Mouse (Mus musculus) liver, embryonic 15.5 days (tissue): ENCODE results near the gene Gm10142. TPM values are rescaled to one million over a fixed set of nuclear protein-coding genes. Genes with fewer than 3 reads are reported as not detected.
"Not testable (repeated sequence)": the region's sequence is repeated elsewhere in the genome, so short reads cannot be mapped to it uniquely, and the experiment has no call there.

Source experiments
- ATAC-seq: fragments of 200-750 bp; cut with Nextera tagmentation; 2 replicates; pipeline ENCODE4 v1.8.0; 2017; ENCODE audit warnings: moderate number of reproducible peaks, mild to moderate bottlenecking, moderate library complexity; ENCODE audit not compliant: insufficient read depth
- H3K27ac ChIP-seq: fragments of 300-500 bp; sonication (generic); replicated peaks from 2 replicates; pipeline ENCODE4 v1.5.1; 2015; ENCODE audit warnings: mild to moderate bottlenecking, inconsistent platforms
- H3K27me3 ChIP-seq: fragments of 300-500 bp; sonication (generic); 2 replicates; pipeline ENCODE4 v1.6.1; 2015; ENCODE audit warnings: mild to moderate bottlenecking, inconsistent platforms
- H3K36me3 ChIP-seq: fragments of 300-500 bp; sonication (generic); replicated peaks from 2 replicates; pipeline ENCODE4 v1.6.1; 2015; ENCODE audit warnings: moderate library complexity, mild to moderate bottlenecking, inconsistent platforms
- H3K4me1 ChIP-seq: fragments of 300-500 bp; sonication (generic); replicated peaks from 2 replicates; pipeline ENCODE4 v1.6.1; 2015; ENCODE audit warnings: inconsistent platforms
- H3K4me2 ChIP-seq: fragments of 300-500 bp; sonication (generic); 2 replicates; pipeline ENCODE4 v1.6.1; 2015; ENCODE audit warnings: moderate library complexity, mild to moderate bottlenecking, inconsistent platforms
- H3K4me3 ChIP-seq: fragments of 300-500 bp; sonication (generic); replicated peaks from 2 replicates; pipeline ENCODE4 v1.5.1; 2015; ENCODE audit warnings: mild to moderate bottlenecking, inconsistent platforms
- H3K9ac ChIP-seq: fragments of 300-500 bp; sonication (generic); 2 replicates; pipeline ENCODE4 v1.6.1; 2015; ENCODE audit warnings: moderate library complexity, mild to moderate bottlenecking, inconsistent platforms
- H3K9me3 ChIP-seq: fragments of 300-500 bp; sonication (generic); replicated peaks from 2 replicates; pipeline ENCODE4 v1.6.1; 2016; ENCODE audit warnings: inconsistent platforms
- WGBS: fragments of 180-500 bp; shearing (Covaris S2); methylation state at CpG from one replicate; pipeline ENCODE4 v1.1.7; 2015; ENCODE audit warnings: mixed read lengths; ENCODE audit not compliant: insufficient replicate concordance; 5-methylcytosine and 5-hydroxymethylcytosine counted together
- polyA plus RNA-seq: library from polyadenylated mRNA; unstranded; fragments of >200 nt; fragmentation: Nextera tagmentation; extraction: Ambion mirVana; gene quantifications from 2 replicates; pipeline ENCODE4 v1.2.1, GENCODE M21; 2015

The Gm10142 gene
- polyA plus RNA-seq, 1 experiment from 2014 or later = not detected

DNA sequence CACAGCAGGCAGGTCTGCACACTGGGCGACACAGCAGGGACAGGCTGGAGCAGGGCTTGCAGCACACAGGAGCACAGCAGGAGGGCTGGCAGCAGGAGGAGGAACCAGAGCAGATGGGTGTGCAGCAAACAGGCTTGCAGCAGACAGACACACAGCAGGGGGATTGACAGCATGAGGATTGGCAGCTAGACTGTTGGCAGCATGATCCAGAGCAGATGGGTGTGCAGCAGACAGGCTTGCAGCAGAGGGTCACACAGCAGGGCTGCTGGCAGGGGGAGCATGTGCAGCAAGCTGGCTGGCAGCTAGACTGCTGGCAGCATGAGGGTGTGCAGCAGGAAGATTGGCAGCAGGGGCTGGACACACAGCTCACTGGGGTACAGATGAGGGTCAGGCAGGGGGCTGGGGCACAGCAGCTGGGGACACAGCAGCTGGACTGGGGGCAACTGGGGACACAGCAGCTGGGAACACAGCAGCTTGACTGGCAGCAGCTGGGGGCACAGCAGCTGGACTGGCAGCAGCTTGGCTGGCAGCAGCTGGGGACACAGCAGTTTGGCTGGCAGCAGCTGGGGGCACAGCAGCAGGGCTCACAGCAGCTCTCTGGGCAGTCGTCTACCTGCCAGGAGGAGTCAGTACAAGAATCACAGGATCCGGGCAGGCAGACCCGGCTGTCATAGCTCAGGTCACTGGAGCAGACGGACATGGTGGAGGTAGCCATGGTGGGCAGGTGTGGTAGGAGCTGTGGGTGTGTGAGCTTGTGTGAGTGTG, 26.5 kb downstream of the Gm10142 start, which contains the start of gene Gm18596:
Gene Gm18596, minus strand, starts transcription at position 715 of the 765 bp plus-strand sequence.
- H3K4me1 ChIP-seq, H3K27me3 ChIP-seq, H3K9me3 ChIP-seq, ATAC-seq, H3K27ac ChIP-seq, H3K4me3 ChIP-seq, H3K9ac ChIP-seq, H3K36me3 ChIP-seq, H3K4me2 ChIP-seq: not testable (repeated sequence)
- WGBS = 48% methylated on average over 5 of the region's 5 CpGs

DNA sequence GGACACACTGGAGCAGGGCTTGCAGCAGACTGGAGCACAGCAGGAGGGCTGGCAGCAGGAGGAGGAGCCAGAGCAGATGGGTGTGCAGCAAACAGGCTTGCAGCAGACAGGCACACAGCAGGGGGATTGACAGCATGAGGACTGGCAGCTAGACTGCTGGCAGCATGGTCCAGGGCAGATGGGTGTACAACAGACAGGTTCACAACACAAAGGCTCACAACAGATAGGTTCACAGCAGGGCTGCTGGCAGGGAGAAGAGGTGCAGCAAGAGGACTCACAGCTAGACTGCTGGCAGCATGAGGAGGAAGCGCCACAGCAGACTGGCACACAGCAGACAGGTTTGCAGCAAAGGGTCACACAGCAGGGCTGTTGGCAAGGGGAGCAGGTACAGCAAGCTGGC, 35.1 kb downstream of the Gm10142 start:
- 67% methylated on average over 1 of the region's 1 CpGs for WGBS
- H3K27me3 ChIP-seq, H3K4me3 ChIP-seq, H3K4me1 ChIP-seq, H3K4me2 ChIP-seq, H3K27ac ChIP-seq, H3K9me3 ChIP-seq, ATAC-seq, H3K9ac ChIP-seq, H3K36me3 ChIP-seq: not testable (repeated sequence)

DNA sequence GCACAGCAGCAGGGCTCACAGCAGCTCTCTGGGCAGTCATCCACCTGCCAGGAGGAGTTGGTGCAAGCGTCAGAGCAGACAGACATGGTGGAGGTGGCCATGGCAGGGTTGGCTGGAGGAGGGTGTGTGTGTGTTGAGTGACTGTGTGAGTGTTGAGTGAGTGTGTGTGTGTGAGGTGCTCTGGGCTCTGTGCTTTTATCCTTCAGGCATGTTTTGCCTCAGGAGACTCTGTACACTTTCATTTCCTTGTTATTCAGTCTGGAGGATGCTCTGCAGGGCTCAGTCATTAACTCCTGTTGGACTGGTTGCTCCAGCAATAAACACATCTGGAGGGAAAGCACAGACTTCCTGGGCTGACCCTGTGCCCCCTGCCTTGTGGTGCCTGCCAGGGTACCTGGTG, 35.6 kb downstream of the Gm10142 start, which contains the start of gene Gm9736:
Gene Gm9736, minus strand, starts transcription at position 101 of the 400 bp plus-strand sequence.
- not testable (repeated sequence) for H3K4me2 ChIP-seq, H3K9ac ChIP-seq, H3K27ac ChIP-seq, H3K36me3 ChIP-seq, H3K4me3 ChIP-seq, H3K9me3 ChIP-seq, H3K4me1 ChIP-seq, H3K27me3 ChIP-seq, ATAC-seq
- 55% methylated on average over 1 of the region's 1 CpGs for WGBS

DNA sequence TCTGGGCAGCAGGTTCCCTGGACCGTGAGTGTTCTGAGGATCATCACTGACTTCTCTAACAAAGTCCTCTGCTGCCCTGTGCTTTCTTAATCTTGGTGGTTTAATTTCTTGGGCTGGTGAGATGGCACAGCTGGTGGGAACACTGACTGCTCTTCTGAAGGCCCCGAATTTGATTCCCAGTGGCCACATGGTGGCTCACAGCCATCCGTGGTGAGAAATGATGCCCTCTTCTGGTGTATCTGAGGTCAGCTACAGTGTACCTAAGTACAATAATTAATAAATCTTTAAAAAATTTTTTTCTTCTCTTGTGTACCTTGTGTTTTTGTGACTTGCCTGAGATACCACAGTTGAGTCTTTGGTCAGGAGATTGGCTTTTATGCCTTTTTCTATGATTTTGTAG, 36.7 kb downstream of the Gm10142 start:
- not testable (repeated sequence) for H3K4me2 ChIP-seq, H3K9me3 ChIP-seq, H3K27me3 ChIP-seq, H3K4me3 ChIP-seq, H3K27ac ChIP-seq, ATAC-seq, H3K36me3 ChIP-seq, H3K9ac ChIP-seq, H3K4me1 ChIP-seq
- 37% methylated on average over 3 of the region's 3 CpGs for WGBS

DNA sequence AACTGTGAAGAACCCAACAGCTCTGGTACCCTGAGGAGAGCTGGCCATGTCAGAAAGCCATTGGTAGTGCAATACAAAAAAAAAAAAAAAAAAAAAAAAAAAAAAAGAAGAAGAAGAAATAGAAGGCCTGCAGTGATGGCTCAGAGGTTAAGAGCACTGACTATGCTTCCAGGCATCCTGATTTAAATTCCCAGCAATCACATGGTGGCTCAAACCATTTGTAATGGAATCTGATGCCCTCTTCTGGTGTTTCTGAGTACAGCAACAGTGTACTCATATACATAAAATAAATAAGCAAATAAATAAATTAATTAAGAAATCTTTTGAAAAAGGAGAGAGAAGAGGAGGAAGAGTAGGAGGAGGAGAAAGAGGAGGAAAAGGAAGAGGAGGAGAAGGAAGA, 37.8 kb downstream of the Gm10142 start:
- Histone ChIP-seq H3K4me3 (no peak overlapping the region), H3K27ac (no peak overlapping the region), H3K9me3 (no peaks in the 10 kb centered on the region), H3K27me3 (no peaks in the 10 kb centered on the region), H3K9ac (no peak overlapping the region), H3K4me1 (no peaks in the 10 kb centered on the region), H3K4me2 (no peak overlapping the region), H3K36me3 (no peaks in the 10 kb centered on the region)
- no peak for ATAC-seq

DNA sequence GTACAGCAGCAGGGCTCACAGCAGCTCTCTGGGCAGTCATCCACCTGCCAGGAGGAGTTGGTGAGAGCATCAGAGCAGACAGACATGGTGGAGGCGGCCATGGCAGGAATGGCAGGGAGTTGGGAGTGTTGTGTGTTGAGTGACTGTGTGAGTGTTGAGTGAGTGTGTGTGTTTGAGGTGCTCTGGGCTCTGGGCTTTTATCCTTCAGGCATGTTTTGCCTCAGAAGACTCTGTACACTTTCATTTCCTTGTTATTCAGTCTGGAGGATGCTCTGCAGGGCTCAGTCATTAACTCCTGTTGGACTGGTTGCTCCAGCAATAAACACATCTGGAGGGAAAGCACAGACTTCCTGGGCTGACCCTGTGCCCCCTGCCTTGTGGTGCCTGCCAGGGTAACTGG, 44.0 kb downstream of the Gm10142 start, which contains the start of gene Gm3233:
Gene Gm3233, minus strand, starts transcription at position 101 of the 400 bp plus-strand sequence.
- not testable (repeated sequence) for ATAC-seq, H3K9ac ChIP-seq, H3K27me3 ChIP-seq, H3K4me2 ChIP-seq, H3K27ac ChIP-seq, H3K36me3 ChIP-seq, H3K4me3 ChIP-seq, H3K9me3 ChIP-seq, H3K4me1 ChIP-seq
- no CpG with 5 or more reads among the region's 1 CpGs for WGBS

Other genes starting within 250 kb of the Gm10142 start
- 14.9 and 16.0 TPM in 2 replicates for gene Fam207a, start 200.0 kb upstream of the Gm10142 start, polyA plus RNA-seq
- 17.1 and 18.5 TPM in 2 replicates for gene Itgb2, start 185.6 kb upstream of the Gm10142 start, polyA plus RNA-seq
- 79.6 and 89.2 TPM in 2 replicates for gene Pttg1ip, start 134.1 kb upstream of the Gm10142 start, polyA plus RNA-seq
- gene Sumo3, start 109.7 kb upstream of the Gm10142 start, polyA plus RNA-seq = 91.2 and 93.4 TPM in 2 replicates
- 0.82 TPM in 1 of 2 replicates, not detected in the other for gene Gm49325, start 109.6 kb upstream of the Gm10142 start, polyA plus RNA-seq
- gene Ube2g2, start 93.5 kb upstream of the Gm10142 start, polyA plus RNA-seq = 47.0 and 58.0 TPM in 2 replicates
- 0.06 TPM in 1 of 2 replicates, not detected in the other for gene Tspear, start 29.2 kb upstream of the Gm10142 start, polyA plus RNA-seq
- not detected in 2 replicates for gene Gm19402, start 25.1 kb upstream of the Gm10142 start, polyA plus RNA-seq
- gene Gm9508, start 18.6 kb upstream of the Gm10142 start, polyA plus RNA-seq = not detected in 2 replicates
- gene Gm10272, start 9.2 kb upstream of the Gm10142 start, polyA plus RNA-seq = not detected in 2 replicates
- not detected in 2 replicates for gene Gm10024, start 4.3 kb upstream of the Gm10142 start, polyA plus RNA-seq
- gene Krtap12-1, start 4.8 kb downstream of the Gm10142 start, polyA plus RNA-seq = not detected in 2 replicates
- gene Gm10100, start 10.7 kb downstream of the Gm10142 start, polyA plus RNA-seq = not detected in 2 replicates
- gene Gm18596, start 26.8 kb downstream of the Gm10142 start, polyA plus RNA-seq = not detected in 2 replicates
- not detected in 2 replicates for gene Gm9736, start 35.5 kb downstream of the Gm10142 start, polyA plus RNA-seq
- gene Gm3233, start 43.9 kb downstream of the Gm10142 start, polyA plus RNA-seq = not detected in 2 replicates
- not detected in 2 replicates for gene Gm3238, start 55.5 kb downstream of the Gm10142 start, polyA plus RNA-seq
- gene Gm7138, start 61.1 kb downstream of the Gm10142 start, polyA plus RNA-seq = not detected in 2 replicates
- not detected in 2 replicates for gene Gm3250, start 66.7 kb downstream of the Gm10142 start, polyA plus RNA-seq
- gene Gm7137, start 72.4 kb downstream of the Gm10142 start, polyA plus RNA-seq = not detected in 2 replicates
- gene Gm9639, start 79.3 kb downstream of the Gm10142 start, polyA plus RNA-seq = not detected in 2 replicates
- not detected in 2 replicates for gene Gm19668, start 83.3 kb downstream of the Gm10142 start, polyA plus RNA-seq
- not detected in 2 replicates for gene Gm9507, start 96.0 kb downstream of the Gm10142 start, polyA plus RNA-seq
- not detected in 2 replicates for gene Gm2696, start 98.9 kb downstream of the Gm10142 start, polyA plus RNA-seq
- not detected in 2 replicates for gene Krtap10-4, start 111.3 kb downstream of the Gm10142 start, polyA plus RNA-seq
- gene Krtap10-10, start 120.1 kb downstream of the Gm10142 start, polyA plus RNA-seq = not detected in 2 replicates
- gene Gm36176, start 131.0 kb downstream of the Gm10142 start, polyA plus RNA-seq = not detected in 2 replicates
- not detected in 2 replicates for gene Gm10318, start 137.1 kb downstream of the Gm10142 start, polyA plus RNA-seq
- not detected in 2 replicates for gene Gm3285, start 146.2 kb downstream of the Gm10142 start, polyA plus RNA-seq
- 13.7 and 16.3 TPM in 2 replicates for gene Lrrc3, start 186.7 kb downstream of the Gm10142 start, polyA plus RNA-seq